Mouse (Mus musculus) layer of hippocampus, postnatal 36 days (tissue): ENCODE measurements at regions not wholly inside any gene's neighbourhood (a gene's known extent, or its start where the extent isn't known, plus 50 kb on each side); places are given as distances from the start of the nearest gene placed in this dataset.

ENCODE experiments used
- DNase-seq, 2 experiments: peaks; one replicate each; pipeline ENCODE4 v3.0.0; 2022

DNA sequence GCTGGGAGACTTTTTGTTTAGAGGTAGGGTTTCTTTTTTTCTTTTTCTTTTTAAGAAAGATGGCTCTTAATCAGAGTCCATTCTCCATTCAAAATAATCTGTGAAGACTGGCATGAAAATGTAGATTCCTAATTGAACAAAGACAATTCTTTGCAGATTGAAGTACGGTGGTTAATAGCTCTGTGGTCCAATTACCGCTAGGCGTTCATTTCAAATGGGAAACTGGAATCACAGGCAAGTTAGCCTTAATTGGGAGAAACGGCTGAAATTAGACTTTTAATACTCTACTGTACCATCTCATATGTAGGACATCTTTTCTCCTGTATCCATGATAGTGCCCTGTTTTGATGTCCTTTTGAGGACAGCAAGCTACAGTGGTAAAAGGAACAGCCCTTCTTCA is 61.2 kb downstream of the Ascl1 start:
- DNase-seq: no peak

DNA sequence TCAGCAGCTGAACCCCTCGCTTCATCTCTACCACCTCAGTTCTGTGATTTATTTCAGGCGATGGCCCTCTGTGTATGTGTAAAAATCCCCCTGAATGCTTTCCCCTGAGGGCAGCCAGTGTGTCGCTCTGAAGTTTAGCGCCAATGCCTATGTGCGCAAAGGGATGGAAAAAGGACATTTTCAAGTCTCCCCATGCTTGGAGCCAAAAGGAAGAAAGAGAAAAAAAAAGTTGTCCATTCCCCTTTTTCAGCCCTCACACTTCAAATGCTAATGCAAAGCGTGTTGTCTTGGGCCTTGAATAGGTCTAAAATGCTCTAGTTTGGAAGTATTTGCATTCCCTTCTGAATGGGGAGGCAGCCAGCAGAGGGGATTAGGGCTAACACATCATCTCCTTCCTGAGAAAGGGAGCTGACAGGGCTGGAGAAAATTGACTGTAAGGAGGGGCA is 73.5 kb downstream of the Ascl1 start:
- no peak for DNase-seq

DNA sequence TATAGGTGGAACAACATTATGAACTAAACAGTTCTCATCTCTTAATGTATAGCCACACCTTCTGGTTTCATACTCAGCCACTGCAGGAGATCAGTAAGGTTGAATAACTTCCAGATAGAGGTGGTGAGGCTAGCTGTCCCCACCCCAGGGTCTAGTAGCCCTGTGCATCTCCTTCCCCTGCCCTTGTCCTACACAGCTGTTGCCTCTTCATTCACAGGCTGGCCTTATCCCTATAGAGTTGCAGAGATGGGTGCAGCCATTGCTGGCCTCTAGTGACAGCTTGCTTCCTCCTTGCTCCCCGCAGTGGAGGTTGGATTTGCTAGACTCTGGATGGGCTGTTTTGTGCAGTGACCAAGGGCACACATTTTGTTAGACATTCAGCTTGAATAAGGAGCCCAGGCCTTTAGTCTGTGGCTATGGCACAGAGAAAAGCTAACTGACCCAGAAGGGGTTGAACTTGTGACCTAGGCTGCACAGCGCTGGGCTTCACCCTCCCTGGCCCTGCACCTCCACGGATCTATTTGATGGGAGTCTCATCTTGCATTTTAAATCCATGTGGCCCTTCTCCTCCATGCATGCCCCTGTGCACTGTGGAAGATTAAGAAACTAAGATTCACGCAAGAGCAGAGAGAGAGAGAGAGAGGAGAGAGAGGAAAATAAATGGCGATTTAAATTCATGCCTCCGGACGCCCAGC is 74.1 kb downstream of the Ascl1 start:
- DNase-seq: no peak

DNA sequence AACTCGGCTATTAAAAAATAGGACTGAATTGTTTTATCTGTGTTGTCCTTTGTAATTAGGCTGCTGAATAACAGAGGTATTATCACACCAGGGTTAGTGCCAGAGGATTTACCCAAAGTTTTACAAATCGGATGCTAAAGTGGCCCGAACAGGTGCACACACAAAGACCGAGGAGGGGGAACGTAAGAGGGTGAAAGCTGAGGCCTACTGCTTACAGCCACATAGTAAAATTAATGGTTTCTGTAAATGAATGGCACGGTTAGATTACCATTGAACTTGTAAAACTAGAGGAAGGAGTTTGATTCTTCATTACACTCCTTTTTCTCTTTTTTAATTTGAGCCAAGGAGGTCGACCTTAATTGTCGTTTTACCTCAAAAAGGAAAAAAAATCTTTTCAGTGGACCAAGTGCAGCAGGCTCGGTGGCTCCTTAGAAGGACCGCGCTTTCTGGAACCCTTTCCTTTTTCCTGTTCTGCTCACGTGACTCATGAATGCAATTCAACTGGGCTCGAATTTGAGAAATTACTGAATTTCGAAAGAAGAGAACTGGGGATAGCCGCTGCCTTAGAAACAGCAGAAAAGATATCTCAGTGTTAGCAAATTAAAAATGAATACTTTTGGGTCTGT is 99.1 kb downstream of the Ascl1 start:
- DNase-seq: no peak

DNA sequence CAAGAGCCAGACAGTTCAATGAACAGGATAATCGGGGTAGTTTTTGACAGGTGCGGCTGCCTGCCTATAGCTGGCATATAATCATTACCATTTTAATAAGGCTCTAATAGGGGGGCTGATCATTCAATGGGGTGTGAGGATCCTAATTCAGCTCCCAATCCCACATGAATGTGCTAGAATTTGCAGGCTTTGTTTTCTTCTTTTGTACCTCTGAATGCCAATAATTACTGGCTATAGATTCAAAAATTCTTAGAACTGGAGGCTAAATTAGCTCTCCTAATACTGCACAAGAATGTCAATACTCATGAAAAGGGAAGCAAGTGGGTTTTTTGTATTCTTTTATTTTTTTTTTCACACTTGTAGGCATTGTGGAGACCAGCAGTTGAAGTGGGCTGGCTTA is 104.3 kb downstream of the Ascl1 start:
- no peak for DNase-seq

DNA sequence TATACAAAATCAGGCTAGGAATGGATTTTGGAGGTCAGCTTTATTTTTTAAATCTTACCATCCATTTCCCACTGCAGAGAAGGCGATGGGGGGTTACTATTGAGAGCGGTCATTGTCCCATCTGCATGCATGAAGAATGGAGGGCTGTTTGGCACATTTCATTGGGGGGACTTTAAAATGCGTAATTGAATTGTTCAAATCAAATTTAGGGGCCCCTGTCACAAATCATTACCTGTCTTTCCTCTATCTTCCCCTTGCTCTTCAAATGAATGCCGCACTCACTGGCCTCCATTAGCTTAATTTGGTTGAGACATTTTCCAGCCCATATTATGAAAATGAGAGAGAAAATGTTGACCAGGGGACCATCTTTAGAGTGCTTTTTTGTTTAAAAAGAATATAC is 108.2 kb downstream of the Ascl1 start:
- no peak for DNase-seq

DNA sequence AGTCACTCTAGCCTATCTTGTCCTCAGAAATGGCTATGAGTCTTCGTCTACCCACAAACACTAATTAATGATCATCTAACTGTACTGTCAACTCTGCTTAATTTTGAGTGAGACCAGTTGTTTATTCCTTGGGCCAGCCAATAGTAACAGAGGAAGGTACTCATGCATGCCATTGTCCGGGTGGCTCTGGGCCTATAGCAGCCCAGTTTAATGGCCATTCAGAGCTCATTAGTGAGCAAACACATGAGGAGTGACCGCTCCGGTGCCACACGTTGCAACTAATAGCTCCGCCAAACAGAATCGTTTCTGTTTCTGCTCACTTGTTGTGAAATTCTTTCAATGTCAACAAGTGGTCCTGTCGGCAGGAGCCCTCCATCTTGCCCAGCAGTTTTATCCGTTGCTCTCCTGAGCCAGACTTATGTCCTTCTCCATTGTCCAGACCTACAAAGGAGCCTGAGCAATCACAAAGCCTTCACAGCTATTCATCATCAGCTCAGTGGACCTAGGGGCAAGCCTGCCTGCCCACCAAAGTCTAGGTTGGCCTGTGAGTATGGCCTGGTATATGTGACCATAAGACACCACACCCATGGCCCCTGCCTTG is 108.8 kb downstream of the Ascl1 start:
- DNase-seq: no peak

DNA sequence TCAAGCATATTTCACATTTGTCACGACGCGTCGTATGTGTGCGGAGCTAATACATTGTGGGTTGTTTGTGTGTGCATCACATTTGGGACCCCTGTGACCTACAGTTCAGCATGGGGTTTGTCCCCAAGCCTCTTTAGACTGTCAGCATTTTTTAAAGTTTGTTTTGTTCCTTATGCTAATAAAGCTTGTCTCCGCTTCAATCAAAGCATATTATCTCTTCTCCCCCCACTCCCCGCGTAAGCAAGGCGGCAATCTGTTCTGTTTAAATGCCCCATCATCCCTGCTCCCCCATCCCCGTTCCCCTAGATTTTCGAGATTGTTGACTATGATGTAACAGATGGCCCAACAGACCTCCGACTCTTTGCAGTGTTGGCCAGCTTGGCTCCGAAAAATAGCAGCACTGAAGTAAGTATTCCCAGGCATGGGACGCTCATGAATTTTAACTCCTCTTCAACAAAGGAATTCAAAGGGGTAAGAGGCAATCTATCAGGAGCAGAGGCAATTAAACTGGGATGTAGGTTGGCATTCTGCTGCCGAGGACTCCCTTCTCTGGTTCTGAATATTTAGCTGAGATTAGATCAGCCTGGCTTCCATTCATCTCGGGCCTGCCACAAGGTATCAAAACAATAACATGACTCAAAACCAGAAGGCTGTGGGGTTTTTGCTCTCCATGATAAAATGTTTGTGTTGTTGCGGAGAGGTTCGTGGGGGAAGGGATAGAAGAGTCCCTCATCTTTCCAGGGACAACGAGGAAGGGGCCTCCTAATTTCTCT is 141.9 kb downstream of the Ascl1 start:
- peak; percentile 30 to 44 for DNase-seq

DNA sequence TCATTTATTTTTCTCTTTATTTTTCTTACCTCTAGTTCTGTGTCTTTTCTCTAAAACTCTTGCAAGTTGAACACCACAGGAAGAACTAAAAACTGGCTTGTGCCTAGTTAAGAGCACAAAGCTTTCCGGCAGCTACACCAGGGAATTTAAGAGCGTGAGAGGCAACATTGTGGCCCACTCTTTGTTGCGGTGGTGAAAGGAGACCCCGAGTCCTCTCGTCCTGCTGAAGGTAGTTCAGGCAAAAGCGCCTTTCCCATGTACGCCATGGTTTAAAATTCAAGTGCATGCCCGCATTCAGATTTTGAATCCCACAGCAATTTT is 142.4 kb downstream of the Ascl1 start:
- DNase-seq: peak; percentile 4 to 9

DNA sequence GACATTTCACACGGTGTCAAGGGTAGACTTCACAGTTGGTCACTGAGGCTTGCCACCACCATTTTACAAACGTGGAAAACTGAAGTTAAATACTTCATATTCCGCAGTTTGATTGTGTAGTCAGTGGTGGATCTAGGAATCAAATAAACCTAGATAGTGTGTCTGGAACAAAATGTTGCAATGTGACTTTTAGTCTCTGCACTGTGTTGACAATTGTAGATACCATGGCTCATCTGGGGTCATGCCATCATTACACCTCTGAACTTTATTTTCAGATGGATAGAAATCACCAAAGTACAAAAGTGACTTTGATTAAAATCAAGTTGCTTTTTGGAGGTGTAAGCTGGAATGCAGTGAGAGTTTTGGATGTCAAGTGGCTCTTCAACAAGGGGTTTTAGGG is 158.3 kb downstream of the Ascl1 start:
- DNase-seq: no peak

DNA sequence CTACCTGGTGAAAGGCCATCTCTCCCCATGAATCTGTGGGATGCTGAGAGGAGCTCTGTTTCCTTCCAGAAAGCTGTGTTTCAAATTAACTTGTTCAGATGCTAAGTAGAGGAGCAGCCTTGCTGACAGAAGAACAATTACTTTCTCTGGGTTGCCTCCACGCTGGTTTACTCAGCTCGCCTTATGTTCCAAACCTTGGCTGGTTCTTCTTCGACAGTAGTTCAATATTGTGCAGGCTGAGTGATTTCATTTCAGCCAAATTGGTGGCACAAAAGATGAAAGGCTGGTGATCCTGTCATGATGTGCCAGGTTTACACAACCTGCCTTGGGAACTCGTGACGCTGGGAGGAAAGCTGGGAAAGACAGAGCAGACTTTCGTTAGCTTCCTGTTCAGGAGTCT is 160.1 kb downstream of the Ascl1 start:
- DNase-seq: peak in 1 of 2 experiments; percentile 3

DNA sequence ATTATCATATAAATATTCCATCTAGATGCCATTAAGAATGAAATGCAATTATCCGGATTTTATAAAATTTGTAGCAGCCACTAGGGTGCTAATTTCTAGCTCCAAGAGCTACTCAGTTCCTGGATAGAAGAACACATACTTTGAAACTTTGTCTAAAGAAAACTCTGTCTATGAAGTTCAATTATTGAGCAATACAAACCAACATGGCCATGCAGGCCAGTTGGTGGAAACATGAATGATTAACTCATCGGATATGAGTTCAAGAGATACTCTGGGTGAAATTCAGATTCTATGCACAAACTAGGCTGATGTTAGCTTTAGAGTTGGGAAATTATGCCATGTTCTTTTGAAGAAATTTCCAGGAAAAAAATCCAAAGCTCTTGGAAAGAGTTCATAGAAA is 164.0 kb downstream of the Ascl1 start:
- DNase-seq: no peak

DNA sequence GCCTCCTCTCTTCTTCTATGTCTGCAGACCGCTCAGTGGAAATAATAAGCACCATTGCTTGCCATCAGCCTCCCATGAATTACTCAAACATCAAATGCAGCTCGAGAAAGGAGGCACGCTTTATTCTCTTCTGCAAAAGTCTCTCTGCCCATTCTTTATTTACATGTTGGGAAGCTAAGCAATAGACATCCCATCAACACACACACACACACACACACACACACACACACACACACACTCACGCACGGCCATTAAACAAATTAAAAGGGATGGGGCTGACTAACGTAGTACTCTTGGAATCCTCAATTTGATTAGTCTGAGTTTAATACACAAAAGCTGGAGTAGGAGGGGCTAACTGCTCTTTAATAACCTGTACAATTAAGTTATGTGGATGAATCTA is 167.7 kb downstream of the Ascl1 start:
- no peak for DNase-seq

DNA sequence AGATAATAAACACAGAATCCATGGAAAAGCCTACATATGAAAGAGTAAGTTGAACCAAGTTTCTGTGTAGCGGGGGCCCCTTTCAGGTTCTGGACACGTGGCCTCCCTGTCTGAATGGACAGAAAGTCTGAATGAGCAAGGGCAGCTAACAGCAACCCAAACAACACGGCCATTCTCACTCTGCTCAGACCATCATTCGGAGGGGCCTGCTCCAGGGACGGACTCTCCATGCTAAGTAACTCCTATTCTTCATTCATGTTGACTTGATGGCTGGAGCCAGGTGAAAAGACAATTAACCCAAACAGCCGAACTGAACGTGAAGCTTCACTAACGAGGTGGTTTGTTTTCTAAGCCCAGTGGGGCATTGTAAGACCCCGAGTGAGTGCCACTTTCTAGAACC is 168.3 kb downstream of the Ascl1 start:
- no peak for DNase-seq

DNA sequence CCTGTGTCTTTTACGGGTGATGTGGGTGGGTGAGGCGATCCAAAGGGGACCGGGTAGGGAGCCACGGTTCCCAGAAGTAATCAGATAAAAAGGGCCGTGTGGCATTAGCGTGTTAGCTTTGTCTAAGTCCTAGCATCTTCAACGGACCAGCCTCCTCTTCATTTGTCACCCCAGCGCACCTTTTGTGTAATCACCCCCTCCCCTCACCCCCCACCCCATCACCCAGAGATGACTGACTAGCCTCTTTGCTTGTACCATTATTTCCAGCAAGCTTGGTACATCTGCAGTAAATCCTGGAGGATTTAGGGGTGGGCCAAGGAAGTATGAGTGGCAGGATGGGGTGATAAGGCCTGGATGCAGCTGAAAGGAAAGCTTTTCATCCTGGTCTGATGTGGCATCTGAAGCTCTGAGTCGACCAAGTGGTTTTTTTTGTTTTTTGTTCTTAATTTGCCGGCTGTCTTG is 183.8 kb downstream of the Ascl1 start:
- no peak for DNase-seq

DNA sequence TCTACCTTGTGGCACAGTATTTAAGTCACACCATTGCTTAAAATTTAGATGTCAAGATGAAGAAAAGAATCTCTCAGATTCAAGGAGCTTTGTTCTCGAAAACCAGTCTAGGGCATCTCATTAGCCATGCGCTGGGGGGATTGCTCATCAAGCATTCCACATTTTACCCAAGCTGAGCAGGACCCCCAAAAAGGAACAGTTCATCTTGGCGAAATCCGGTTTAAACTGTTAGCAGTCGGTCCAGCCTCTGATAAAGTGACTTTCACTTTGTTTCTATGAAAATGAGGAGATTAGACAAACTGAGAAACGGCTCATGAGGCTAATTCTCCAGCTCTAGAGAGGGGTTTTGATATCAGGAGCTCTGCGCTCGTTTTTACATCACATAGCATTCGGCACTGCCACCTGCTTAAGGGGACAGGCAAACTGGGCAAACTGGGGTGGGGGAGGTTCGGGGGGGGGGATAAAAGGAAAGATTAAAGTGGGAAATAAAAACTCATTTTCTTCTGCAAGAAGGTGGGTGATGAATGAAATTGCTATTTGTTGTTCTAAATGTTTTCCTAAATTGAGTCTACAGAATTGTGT is 184.6 kb downstream of the Ascl1 start:
- no peak for DNase-seq

DNA sequence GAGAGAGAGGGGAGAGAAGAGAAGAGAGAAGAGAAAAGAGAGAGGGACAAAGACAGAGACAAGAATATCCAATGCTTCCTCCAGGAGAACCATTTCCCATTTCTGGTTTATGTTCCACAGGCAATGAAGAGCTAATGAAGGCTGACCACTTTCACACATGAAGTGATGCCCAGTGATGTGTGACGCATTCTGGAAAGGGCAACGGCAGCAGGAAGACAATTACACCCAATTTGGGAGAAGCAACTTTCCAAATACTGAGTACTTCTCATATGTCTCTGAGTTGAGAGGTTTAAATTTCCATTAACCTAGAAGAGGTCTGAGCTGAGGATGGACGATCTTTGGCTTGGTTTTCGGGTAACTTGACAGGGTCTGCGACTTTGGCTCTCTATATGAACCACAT is 196.3 kb downstream of the Ascl1 start:
- no peak for DNase-seq

DNA sequence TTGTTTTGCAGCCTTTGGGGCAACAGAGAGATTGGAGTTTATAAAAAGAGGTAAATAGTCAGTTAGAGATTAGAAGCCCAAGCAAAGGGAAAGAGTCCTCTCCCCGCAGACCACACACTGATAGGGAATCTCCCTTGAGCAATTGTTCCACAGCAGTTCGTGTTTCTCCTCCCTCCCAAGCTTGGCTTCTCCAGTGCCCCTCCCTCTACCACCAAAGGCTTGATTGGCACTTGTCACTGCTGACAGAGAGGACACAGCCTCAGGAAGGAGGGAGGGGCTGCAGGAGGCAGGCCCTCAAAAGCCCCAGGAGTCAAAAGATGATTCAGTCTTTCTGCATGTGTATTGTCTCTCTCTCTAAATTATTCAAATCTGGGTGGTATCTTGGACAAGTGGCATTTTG is 200.1 kb downstream of the Ascl1 start:
- DNase-seq: no peak

DNA sequence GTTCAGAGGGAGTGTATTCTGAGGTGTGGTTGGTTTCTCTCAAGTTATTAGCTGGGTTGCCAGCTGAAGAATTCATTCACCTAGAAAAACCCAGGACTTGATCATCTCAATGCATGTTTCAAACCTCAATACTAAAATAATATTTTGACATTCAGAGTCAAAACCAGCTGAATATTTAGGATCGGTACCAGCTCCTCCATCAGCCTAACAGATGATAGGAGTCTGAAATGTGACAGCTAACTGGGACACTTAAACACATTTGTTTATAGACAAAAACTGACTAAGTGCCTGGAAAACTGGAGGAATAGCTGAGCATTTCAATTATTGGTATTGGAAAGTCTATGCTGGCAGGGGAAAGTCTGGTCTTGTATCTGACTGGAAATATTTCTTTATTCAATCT is 206.6 kb downstream of the Ascl1 start:
- DNase-seq: no peak

DNA sequence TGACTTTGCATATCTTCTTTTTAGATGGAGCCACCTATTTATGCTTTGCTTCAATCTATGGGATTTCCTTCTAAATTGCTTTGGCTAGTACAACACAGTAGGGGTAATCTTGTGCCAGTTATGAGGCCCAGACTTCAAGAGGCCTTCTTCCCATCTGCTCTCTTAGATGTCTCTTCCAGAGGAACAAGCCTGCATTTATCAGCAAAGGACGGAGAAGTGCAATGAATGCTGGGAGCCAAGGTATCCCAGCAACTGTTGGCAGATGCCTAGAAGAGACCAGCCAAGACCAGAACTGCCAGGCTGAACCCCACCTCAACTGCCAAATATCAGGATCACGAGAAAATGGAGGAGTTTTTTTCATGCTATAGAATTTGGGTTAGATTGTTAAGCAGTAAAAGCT is 209.2 kb downstream of the Ascl1 start:
- DNase-seq: peak in 1 of 2 experiments; percentile 20
